Mouse (Mus musculus) CH12.LX (cell line): ENCODE measurements around the gene Daxx. TPM values are rescaled to one million over a fixed set of nuclear protein-coding genes. Genes with fewer than 3 reads are reported as not detected.

Experiments used
- DNase-seq: peaks from one replicate; pipeline ENCODE4 v3.0.0-alpha.2; 2013; ENCODE audit errors: extremely low read depth
- H3K27ac ChIP-seq: 2 replicates; pipeline ENCODE4 v1.5.1; 2012; ENCODE audit warnings: low read depth, mild to moderate bottlenecking, control low read depth, moderate library complexity; ENCODE audit not compliant: insufficient read depth
- H3K27me3 ChIP-seq: replicated peaks from 2 replicates; pipeline ENCODE3; 2012; ENCODE audit warnings: inconsistent platforms
- H3K36me3 ChIP-seq, 2 experiments: replicated peaks in 1 of 2; 2 replicates each; pipeline versions ENCODE3 to v1.6.1; 2012; ENCODE audit warnings: inconsistent platforms in 1 of 2, low read length in 1 of 2, mild to moderate bottlenecking in 1 of 2, mixed read lengths in 1 of 2, moderate library complexity in 1 of 2; ENCODE audit not compliant: control insufficient read depth in 1 of 2, insufficient read depth in 1 of 2
- H3K4me1 ChIP-seq, 2 experiments: 2 replicates each; pipeline ENCODE4 v1.6.1; 2012; ENCODE audit warnings: inconsistent platforms in 1 of 2, moderate library complexity in 1 of 2; ENCODE audit not compliant: insufficient read depth in 2 of 2, control insufficient read depth in 1 of 2
- H3K4me2 ChIP-seq: 2 replicates; pipeline ENCODE4 v1.6.1; 2012; ENCODE audit warnings: low read depth, mild to moderate bottlenecking, control low read depth; ENCODE audit not compliant: poor library complexity, insufficient read depth, severe bottlenecking
- H3K4me3 ChIP-seq, 3 experiments: fragments of 150-350 bp in 1 of 3; sonication (generic) in 1 of 3; replicated peaks in 1 of 3; 2 replicates each; pipeline versions ENCODE3 to v1.5.1; 2011 to 2012; ENCODE audit warnings: low read depth in 2 of 3, low read length in 2 of 3, mild to moderate bottlenecking in 2 of 3, moderate library complexity in 2 of 3, control low read depth in 1 of 3, improper control_type of control experiment in 1 of 3, inconsistent platforms in 1 of 3, mixed read lengths in 1 of 3; ENCODE audit not compliant: poor library complexity in 1 of 3
- H3K79me2 ChIP-seq: replicated peaks from 2 replicates; pipeline ENCODE4 v1.6.1; 2012; ENCODE audit warnings: mild to moderate bottlenecking, moderate library complexity; ENCODE audit not compliant: control insufficient read depth, poor library complexity, insufficient read depth, severe bottlenecking; ENCODE audit errors: extremely low read depth
- H3K9ac ChIP-seq: 2 replicates; pipeline ENCODE4 v1.6.1; 2012; ENCODE audit warnings: low read depth, mild to moderate bottlenecking, control low read depth, moderate library complexity; ENCODE audit not compliant: insufficient read depth
- H3K9me3 ChIP-seq: replicated peaks from 2 replicates; pipeline ENCODE3; 2012; ENCODE audit warnings: low read length, inconsistent platforms, mixed read lengths
- BHLHE40 ChIP-seq: IDR thresholded peaks from 2 replicates; pipeline ENCODE4 v1.6.1; 2011; ENCODE audit warnings: mild to moderate bottlenecking, low read depth, low read length, improper control_type of control experiment
- CHD1 ChIP-seq: IDR thresholded peaks from 2 replicates; pipeline ENCODE4 v1.6.1; 2012; ENCODE audit warnings: low read depth, low read length, improper control_type of control experiment, inconsistent platforms
- CHD2 ChIP-seq: IDR thresholded peaks from 2 replicates; pipeline ENCODE4 v1.6.1; 2011; ENCODE audit warnings: low read length, improper control_type of control experiment
- CTCF ChIP-seq, 2 experiments: IDR thresholded peaks in 1 of 2; conservative IDR thresholded peaks in 1 of 2; 2 replicates each; pipeline ENCODE4 v1.5.1; 2011 to 2012; ENCODE audit warnings: low read depth in 2 of 2, low read length in 2 of 2, improper control_type of control experiment in 1 of 2, inconsistent platforms in 1 of 2, mild to moderate bottlenecking in 1 of 2, moderate library complexity in 1 of 2
- E2F4 ChIP-seq: IDR thresholded peaks from 2 replicates; pipeline ENCODE4 v1.6.1; 2011; ENCODE audit warnings: low read depth, low read length, improper control_type of control experiment; ENCODE audit not compliant: insufficient replicate concordance
- ELF1 ChIP-seq: IDR thresholded peaks from 2 replicates; pipeline ENCODE4 v1.6.1; 2014; ENCODE audit warnings: low read depth, mild to moderate bottlenecking, inconsistent platforms, low read length, improper control_type of control experiment
- EP300 ChIP-seq: IDR thresholded peaks from 2 replicates; pipeline ENCODE4 v1.6.1; 2011; ENCODE audit warnings: low read length, improper control_type of control experiment
- ETS1 ChIP-seq: conservative IDR thresholded peaks from 2 replicates; pipeline ENCODE4 v1.6.1; 2012; ENCODE audit warnings: low read depth, mild to moderate bottlenecking, inconsistent platforms, low read length, improper control_type of control experiment, moderate library complexity
- GABPA ChIP-seq: IDR thresholded peaks from 2 replicates; pipeline ENCODE4 v1.6.1; 2012; ENCODE audit warnings: low read depth, low read length, improper control_type of control experiment, inconsistent platforms; ENCODE audit not compliant: insufficient replicate concordance
- HCFC1 ChIP-seq: IDR thresholded peaks from 2 replicates; pipeline ENCODE4 v1.6.1; 2012; ENCODE audit warnings: low read depth, mild to moderate bottlenecking, inconsistent platforms, low read length, improper control_type of control experiment
- JUND ChIP-seq: conservative IDR thresholded peaks from 2 replicates; pipeline ENCODE4 v1.6.1; 2011; ENCODE audit warnings: low read depth, low read length, improper control_type of control experiment
- MAFK ChIP-seq: IDR thresholded peaks from 2 replicates; pipeline ENCODE4 v1.6.1; 2011; ENCODE audit warnings: low read length, improper control_type of control experiment; ENCODE audit not compliant: insufficient replicate concordance
- MAZ ChIP-seq: IDR thresholded peaks from 2 replicates; pipeline ENCODE4 v1.6.1; 2012; ENCODE audit warnings: low read depth, mild to moderate bottlenecking, inconsistent platforms, low read length, improper control_type of control experiment, moderate library complexity
- MEF2A ChIP-seq: IDR thresholded peaks from 2 replicates; pipeline ENCODE4 v1.6.1; 2014; ENCODE audit warnings: low read depth, mild to moderate bottlenecking, inconsistent platforms, low read length, improper control_type of control experiment, borderline replicate concordance
- MXI1 ChIP-seq: IDR thresholded peaks from 2 replicates; pipeline ENCODE4 v1.6.1; 2011; ENCODE audit warnings: mild to moderate bottlenecking, low read depth, low read length, improper control_type of control experiment
- MYC ChIP-seq: IDR thresholded peaks from 2 replicates; pipeline ENCODE4 v1.6.1; 2011; ENCODE audit warnings: low read depth, mild to moderate bottlenecking, improper control_type of control experiment, low read length
- NELFE ChIP-seq: IDR thresholded peaks from 2 replicates; pipeline ENCODE4 v1.6.1; 2011; ENCODE audit warnings: low read depth, low read length, improper control_type of control experiment
- NRF1 ChIP-seq: IDR thresholded peaks from 2 replicates; pipeline ENCODE4 v1.6.1; 2014; ENCODE audit warnings: low read depth, mild to moderate bottlenecking, inconsistent platforms, low read length, improper control_type of control experiment, moderate library complexity
- PAX5 ChIP-seq: IDR thresholded peaks from 2 replicates; pipeline ENCODE4 v1.6.1; 2012; ENCODE audit warnings: low read length, inconsistent platforms, mixed read lengths
- POLR2A ChIP-seq: IDR thresholded peaks from 2 replicates; pipeline ENCODE4 v1.6.1; 2011; ENCODE audit warnings: low read depth, mild to moderate bottlenecking, improper control_type of control experiment, low read length
- POLR2AphosphoS2 ChIP-seq: IDR thresholded peaks from 2 replicates; pipeline ENCODE4 v1.6.1; 2011; ENCODE audit warnings: low read depth, low read length, improper control_type of control experiment
- RAD21 ChIP-seq: IDR thresholded peaks from 2 replicates; pipeline ENCODE4 v1.6.1; 2011; ENCODE audit warnings: low read depth, mild to moderate bottlenecking, low read length, improper control_type of control experiment, moderate library complexity
- RCOR1 ChIP-seq: conservative IDR thresholded peaks from 2 replicates; pipeline ENCODE4 v1.6.1; 2012; ENCODE audit warnings: low read depth, mild to moderate bottlenecking, inconsistent platforms, low read length, improper control_type of control experiment
- SIN3A ChIP-seq: IDR thresholded peaks from 2 replicates; pipeline ENCODE4 v1.6.1; 2012; ENCODE audit warnings: low read length, improper control_type of control experiment, inconsistent platforms
- SMC3 ChIP-seq: IDR thresholded peaks from 2 replicates; pipeline ENCODE4 v1.6.1; 2011; ENCODE audit warnings: low read depth, low read length, improper control_type of control experiment
- TCF12 ChIP-seq: IDR thresholded peaks from 2 replicates; pipeline ENCODE4 v1.6.1; 2014; ENCODE audit warnings: low read depth, mild to moderate bottlenecking, inconsistent platforms, low read length, improper control_type of control experiment
- UBTF ChIP-seq: IDR thresholded peaks from 2 replicates; pipeline ENCODE4 v1.6.1; 2012; ENCODE audit warnings: low read depth, mild to moderate bottlenecking, inconsistent platforms, low read length, improper control_type of control experiment, moderate library complexity
- USF1 ChIP-seq: IDR thresholded peaks from 2 replicates; pipeline ENCODE4 v1.6.1; 2014; ENCODE audit warnings: low read depth, mild to moderate bottlenecking, inconsistent platforms, low read length, improper control_type of control experiment
- ZC3H11A ChIP-seq: IDR thresholded peaks from 2 replicates; pipeline ENCODE4 v1.6.1; 2012; ENCODE audit warnings: low read depth, mild to moderate bottlenecking, inconsistent platforms, low read length, improper control_type of control experiment
- ZKSCAN1 ChIP-seq: IDR thresholded peaks from 2 replicates; pipeline ENCODE4 v1.6.1; 2012; ENCODE audit warnings: low read depth, inconsistent platforms, low read length, improper control_type of control experiment, borderline replicate concordance
- ZMIZ1 ChIP-seq: IDR thresholded peaks from 2 replicates; pipeline ENCODE4 v1.6.1; 2012; ENCODE audit warnings: low read depth, mild to moderate bottlenecking, inconsistent platforms, low read length, improper control_type of control experiment
- ZNF384 ChIP-seq: IDR thresholded peaks from 2 replicates; pipeline ENCODE4 v1.6.1; 2012; ENCODE audit warnings: low read depth, low read length, improper control_type of control experiment, inconsistent platforms
- dilution Hi-C: fragments of 300-500 bp; cut with MboI; formaldehyde crosslinking; loops from 2 replicates; pipeline ENCODE4 v1.14.3; 2020; ENCODE audit warnings: low sequenced_read_pairs; ENCODE audit not compliant: extremely low pct_unique_long_range_greater_than_20kb, extremely low pct_ligation_motif_present
- in situ Hi-C: fragments of 300-500 bp; cut with MboI; formaldehyde crosslinking; loops from 3 replicates; pipeline ENCODE4 v1.14.3; 2019; ENCODE audit warnings: low sequenced_read_pairs, low pct_ligation_motif_present, low pct_unique_long_range_greater_than_20kb, mixed read lengths
- polyA plus RNA-seq: library from polyadenylated mRNA; unstranded; fragments of >175 nt; gene quantifications from 2 replicates; pipeline ENCODE4 v1.2.1, GENCODE M21; 2012; ENCODE audit warnings: low read depth; ENCODE audit not compliant: insufficient read length
- total RNA-seq, 2 experiments: library from RNA; depleted of rRNA; stranded (reverse); fragments of 300-350 nt in 1 of 2; fragments of >200 nt in 1 of 2; gene quantifications; 2 replicates each; pipeline ENCODE4 v1.2.3; 2012 to 2014

Gene Daxx
- total and polyA plus RNA-seq, 3 experiments: 32.3 to 53.0 (median 33.8) TPM

DNA sequence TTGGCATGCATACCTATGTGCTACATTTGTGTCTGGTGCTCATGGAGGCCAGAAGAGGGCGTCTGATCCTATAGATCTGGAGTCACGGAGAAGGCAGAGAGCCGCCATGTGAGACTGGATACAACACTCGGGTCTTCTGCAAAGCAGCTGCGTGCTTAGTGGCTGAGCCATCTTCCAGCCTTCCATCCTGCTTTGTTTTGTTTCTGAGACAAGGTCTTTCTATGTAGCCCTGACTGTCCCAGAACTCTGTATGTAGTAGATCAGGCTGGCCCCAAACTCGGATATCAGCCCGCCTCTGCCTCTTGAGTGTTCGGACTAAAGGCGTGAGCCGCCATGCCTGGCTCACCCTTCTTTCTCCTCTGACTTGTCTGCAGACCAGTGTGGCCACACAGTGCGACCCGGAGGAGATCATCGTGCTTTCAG lies 5.8 kb downstream of the Daxx start:
- Histone ChIP-seq H3K79me2 (peaks cover 12% of the 10 kb centered on the region; the same call in 1 of the 2 replicates), H3K36me3 (peaks cover 49 to 61% of the 10 kb centered on the region in 2 experiments), H3K9me3 (peaks cover 6% of the 10 kb centered on the region), H3K4me3 (no peak overlapping the region), H3K4me2 (peak overlapping the region; percentile 14), H3K27me3 (no peaks in the 10 kb centered on the region), H3K9ac (no peak overlapping the region), H3K4me1 (peaks cover 27 to 55% of the 10 kb centered on the region in 2 experiments), H3K27ac (no peak overlapping the region)
- dilution Hi-C loops (no loop called here), in situ Hi-C loops (no loop called here)
- DNase-seq: no peak
- TF ChIP-seq E2F4: no peak
- no peak for TF ChIP-seq RCOR1
- TF ChIP-seq MXI1: no peak
- TF ChIP-seq CHD2: no peak
- no peak for TF ChIP-seq MYC
- TF ChIP-seq ZNF384: no peak
- TF ChIP-seq POLR2A: no peak
- TF ChIP-seq SMC3: peak; percentile 24
- peak in 1 of 2 experiments; percentile 40; a peak in 2 of 4 replicates for TF ChIP-seq CTCF (conservative IDR thresholded peaks at IDR 0.05 in 1 of 2, IDR thresholded peaks at IDR 0.05 in 1 of 2; ENCODE audit: low read depth in 2 of 2, low read length in 2 of 2)
- TF ChIP-seq TCF12: no peak
- no peak for TF ChIP-seq EP300
- no peak for TF ChIP-seq NELFE
- TF ChIP-seq CHD1: no peak

DNA sequence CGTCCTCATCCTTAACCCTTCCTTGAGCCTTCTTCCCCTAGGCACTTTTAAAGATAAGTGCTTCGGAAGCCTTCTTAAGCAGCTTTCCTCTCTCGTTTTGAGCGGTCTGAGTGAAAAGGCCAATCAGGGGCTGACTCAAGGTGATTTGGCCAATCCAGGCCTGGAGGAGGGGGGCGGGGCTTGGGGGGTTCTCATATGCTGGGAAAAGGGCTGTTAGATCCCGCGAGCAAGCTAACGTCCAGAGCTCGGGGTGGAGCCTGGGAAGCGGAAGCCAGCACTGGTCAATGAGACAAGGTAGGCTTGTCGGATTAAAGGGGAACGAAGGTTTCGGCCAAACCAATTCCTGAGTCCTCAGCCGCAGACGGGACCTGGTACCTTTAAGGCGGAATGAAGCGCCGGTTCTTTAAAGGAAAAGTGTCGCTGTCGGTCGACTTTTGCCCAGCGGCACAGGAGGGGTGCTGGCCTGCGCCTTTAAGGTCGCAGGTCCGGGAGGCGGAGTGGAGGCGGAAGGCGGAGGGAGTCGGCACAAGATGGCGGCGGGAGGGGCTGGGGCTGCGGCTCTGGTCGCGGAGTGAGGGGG lies 6.5 kb downstream of the Daxx start, which contains the start of the genes Tapbp and Zbtb22:
Tapbp (plus strand) TSS at position 229 of the 580 bp plus-strand sequence.
Zbtb22 (plus strand) TSS at position 234 of the 580 bp plus-strand sequence.
- Histone ChIP-seq H3K4me3 (peak within 1 kb of the TSS; percentile 58 to 62 (median 59)), H3K79me2 (peaks cover 9% of the 10 kb centered on the region), H3K4me2 (peak within 1 kb of the TSS; percentile 62), H3K27ac (peak within 1 kb of the TSS; percentile 22; the same call in 1 of the 2 replicates), H3K9ac (peak within 1 kb of the TSS; percentile 70), H3K27me3 (no peaks in the 10 kb centered on the region), H3K9me3 (peaks cover 6% of the 10 kb centered on the region), H3K4me1 (peaks cover 27 to 50% of the 10 kb centered on the region in 2 experiments), H3K36me3 (peaks cover 49 to 61% of the 10 kb centered on the region in 2 experiments)
- in situ Hi-C loops (no loop called here), dilution Hi-C loops (no loop called here)
- peak; percentile 98 for DNase-seq
- TF ChIP-seq GABPA (no peak), RAD21 (no peak), ELF1 (peak; percentile 89), NRF1 (peak; percentile 46; the same call in 1 of the 2 replicates), EP300 (no peak), CHD2 (peak; percentile 90), JUND (no peak), POLR2AphosphoS2 (no peak; the same call in 1 of the 2 replicates), SIN3A (peak; percentile 100), ZNF384 (no peak), USF1 (no peak), POLR2A (peak; percentile 60), MEF2A (no peak), HCFC1 (peak; percentile 79), CTCF (conservative IDR thresholded peaks at IDR 0.05 in 1 of 2, IDR thresholded peaks at IDR 0.05 in 1 of 2; ENCODE audit: low read depth in 2 of 2, low read length in 2 of 2) (no peak), ZMIZ1 (no peak), PAX5 (no peak), BHLHE40 (no peak), UBTF (no peak), MAFK (no peak), CHD1 (no peak), SMC3 (no peak), ZC3H11A (no peak), MYC (no peak), ZKSCAN1 (no peak), ETS1 (no peak), MAZ (peak; percentile 96)
